ENCODE assay signal across 8 mouse cellular contexts in the genomic region with DNA sequence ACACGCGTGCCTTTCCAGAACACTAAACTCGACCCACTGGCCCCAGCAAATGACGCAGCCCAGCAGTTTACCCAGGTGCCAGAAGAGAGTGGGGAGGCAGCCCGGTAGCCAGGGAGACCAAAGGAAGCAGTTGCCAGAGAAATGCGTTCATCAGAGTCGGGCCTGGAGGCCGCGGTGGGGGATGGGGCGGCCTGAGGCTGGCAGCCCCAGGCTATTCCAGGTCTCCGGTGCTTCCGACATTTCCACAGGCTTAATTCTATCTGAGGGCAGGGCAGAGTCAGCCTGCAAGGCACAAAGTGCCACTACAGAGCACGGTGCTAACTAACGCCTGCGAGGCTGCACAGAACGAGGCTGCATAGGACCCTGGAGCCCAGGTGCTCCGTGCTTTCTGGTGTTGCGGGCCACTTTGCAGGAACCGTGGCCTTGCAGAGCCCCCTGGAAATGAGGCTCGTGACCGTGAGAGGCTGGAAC. TPM values are rescaled to one million over a fixed set of nuclear protein-coding genes. Genes with fewer than 3 reads are reported as not detected.
DNase-seq lines count a peak whose midpoint lies in the region; ATAC-seq lines count a peak whose summit lies in the region.

No protein-coding gene starts in this region.

- WGBS in forebrain, embryonic 13.5 days = 4% methylated on average over 21 of the region's 21 CpGs
- WGBS in hindbrain, embryonic 10.5 days = 3% methylated on average over 21 of the region's 21 CpGs
- WGBS in neural tube, embryonic 11.5 days = 5% methylated on average over 21 of the region's 21 CpGs

- no peak overlapping the region for H3K27ac ChIP-seq in forebrain, embryonic 13.5 days
- H3K27ac ChIP-seq in hindbrain, embryonic 10.5 days = peak overlapping the region; percentile 59; the same call in 1 of the 2 replicates
- no peak overlapping the region for H3K27ac ChIP-seq in neural tube, embryonic 11.5 days (ENCODE audit: low read depth, low read length)

- no peaks in the 10 kb centered on the region for H3K36me3 ChIP-seq in forebrain, embryonic 13.5 days (ENCODE audit: poor library complexity, severe bottlenecking)
- no peaks in the 10 kb centered on the region for H3K36me3 ChIP-seq in hindbrain, embryonic 10.5 days
- H3K36me3 ChIP-seq in neural tube, embryonic 11.5 days (ENCODE audit: control insufficient read depth, insufficient read depth, low read length) = no peaks in the 10 kb centered on the region

- peak overlapping the region; percentile 50 for H3K4me3 ChIP-seq in forebrain, embryonic 13.5 days
- peak overlapping the region; percentile 59 for H3K4me3 ChIP-seq in hindbrain, embryonic 10.5 days
- peak overlapping the region; percentile 44; the same call in 1 of the 2 replicates for H3K4me3 ChIP-seq in neural tube, embryonic 11.5 days (ENCODE audit: low read depth, low read length)

- peak overlapping the region; percentile 85 for H3K4me2 ChIP-seq in forebrain, embryonic 13.5 days
- peak overlapping the region; percentile 36 for H3K4me2 ChIP-seq in neural tube, embryonic 11.5 days (ENCODE audit: low read depth)

- H3K27me3 ChIP-seq in forebrain, embryonic 13.5 days = peaks cover 70% of the 10 kb centered on the region
- H3K27me3 ChIP-seq in hindbrain, embryonic 10.5 days (ENCODE audit: insufficient read depth, poor library complexity, severe bottlenecking) = peaks cover 82% of the 10 kb centered on the region
- peaks cover 52% of the 10 kb centered on the region for H3K27me3 ChIP-seq in neural tube, embryonic 11.5 days (ENCODE audit: control insufficient read depth, insufficient read depth, low read length)

- no peaks in the 10 kb centered on the region for H3K9me3 ChIP-seq in forebrain, embryonic 13.5 days (replicated peaks)
- no peaks in the 10 kb centered on the region for H3K9me3 ChIP-seq in hindbrain, embryonic 10.5 days
- no peaks in the 10 kb centered on the region for H3K9me3 ChIP-seq in neural tube, embryonic 11.5 days (ENCODE audit: control insufficient read depth, low read length)

- H3K9ac ChIP-seq in forebrain, embryonic 13.5 days = no peak overlapping the region
- no peak overlapping the region for H3K9ac ChIP-seq in neural tube, embryonic 11.5 days (ENCODE audit: low read length)

- peak; percentile 48 for ATAC-seq in forebrain, embryonic 13.5 days
- 0 out of 2 replicates have a peak, but pooled peaks have one; percentile 9 for ATAC-seq in neural tube, embryonic 11.5 days (ENCODE audit: insufficient read depth, low FRiP score, low TSS enrichment)
- ATAC-seq in erythroid progenitor cell, adult 5-6 weeks (replicated peaks; ENCODE audit: low FRiP score, poor library complexity, severe bottlenecking) = no peak

- DNase-seq in cerebellum, adult 8-10 months = peak; percentile 17
- no peak for DNase-seq in cerebellum, postnatal 4 days (ENCODE audit: low spot score in 2 of 2)
- DNase-seq in adrenal gland, adult 8-10 months = peak; percentile 77
- peak; percentile 48 for DNase-seq in hindbrain, embryonic 10.5 days (ENCODE audit: low spot score)
- peak; percentile 65 for DNase-seq in layer of hippocampus, adult 9-11 months
- peak; percentile 59 for DNase-seq in neural tube, embryonic 11.5 days (ENCODE audit: low spot score)

- H3K4me1 ChIP-seq in forebrain, embryonic 13.5 days = peaks cover 26% of the 10 kb centered on the region
- peaks cover 27% of the 10 kb centered on the region for H3K4me1 ChIP-seq in hindbrain, embryonic 10.5 days (replicated peaks)
- peaks cover 10% of the 10 kb centered on the region; the same call in 1 of the 2 replicates for H3K4me1 ChIP-seq in neural tube, embryonic 11.5 days (ENCODE audit: control insufficient read depth, insufficient read depth, low read length)

RNA-seq across cellular contexts. Expression of gene Cpeb1, which starts 2.3 kb away (rescaled TPM):
- total RNA-seq in adrenal gland, adult 8-10 months (2022) = 10 to 100 TPM; 49.1 to 90.6 (median 69.3) TPM
- polyA plus RNA-seq in forebrain, embryonic 13.5 days (2015; fragmentation: Nextera tagmentation; extraction: Ambion mirVana) = 0.87 and 1.0 TPM in 2 replicates
- 1.3 and 1.9 TPM in 2 replicates for polyA plus RNA-seq in hindbrain, embryonic 10.5 days (2016; fragmentation: Nextera tagmentation; extraction: Ambion mirVana)
- 1.5 and 1.9 TPM in 2 replicates for polyA plus RNA-seq in neural tube, embryonic 11.5 days (2014; fragmentation: Nextera tagmentation; extraction: Ambion mirVana)
- total RNA-seq in erythroid progenitor cell, adult 5-6 weeks (2015; ENCODE audit: low replicate concordance) = 1.4 TPM in 1 of 2 replicates, not detected in the other
- not detected in 2 replicates for total RNA-seq in erythroid progenitor cell, adult 5-6 weeks (2017; ENCODE audit: low replicate concordance)

RNA-seq across cellular contexts. Expression of gene Ap3b2, which starts 40.7 kb away (rescaled TPM):
- 10 to 100 TPM; 11.2 to 18.5 (median 14.5) TPM for total RNA-seq in adrenal gland, adult 8-10 months (2022)
- 71.6 and 80.6 TPM in 2 replicates for polyA plus RNA-seq in forebrain, embryonic 13.5 days (2015; fragmentation: Nextera tagmentation; extraction: Ambion mirVana)
- 20.6 and 44.7 TPM in 2 replicates for polyA plus RNA-seq in hindbrain, embryonic 10.5 days (2016; fragmentation: Nextera tagmentation; extraction: Ambion mirVana)
- polyA plus RNA-seq in neural tube, embryonic 11.5 days (2014; fragmentation: Nextera tagmentation; extraction: Ambion mirVana) = 47.6 and 53.0 TPM in 2 replicates
- not detected in 2 replicates for total RNA-seq in erythroid progenitor cell, adult 5-6 weeks (2015; ENCODE audit: low replicate concordance)
- not detected in 2 replicates for total RNA-seq in erythroid progenitor cell, adult 5-6 weeks (2017; ENCODE audit: low replicate concordance)

RNA-seq across cellular contexts. Expression of gene BC048679, which starts 45.1 kb away (rescaled TPM):
- total RNA-seq in adrenal gland, adult 8-10 months (2022) = not detected
- not detected in 2 replicates for polyA plus RNA-seq in forebrain, embryonic 13.5 days (2015; fragmentation: Nextera tagmentation; extraction: Ambion mirVana)
- 0.39 and 0.73 TPM in 2 replicates for polyA plus RNA-seq in hindbrain, embryonic 10.5 days (2016; fragmentation: Nextera tagmentation; extraction: Ambion mirVana)
- not detected in 2 replicates for polyA plus RNA-seq in neural tube, embryonic 11.5 days (2014; fragmentation: Nextera tagmentation; extraction: Ambion mirVana)
- total RNA-seq in erythroid progenitor cell, adult 5-6 weeks (2015; ENCODE audit: low replicate concordance) = not detected in 2 replicates
- total RNA-seq in erythroid progenitor cell, adult 5-6 weeks (2017; ENCODE audit: low replicate concordance) = not detected in 2 replicates

Comparison
In these comparisons a context has a peak if more than half of its experiments do, and no peak if none do; other contexts are left out.
1. DNase-seq: peak in cerebellum, adult 8-10 months (single experiment), adrenal gland, adult 8-10 months (single experiment), hindbrain, embryonic 10.5 days (single experiment), layer of hippocampus, adult 9-11 months (single experiment) and neural tube, embryonic 11.5 days (single experiment); none in cerebellum, postnatal 4 days (0 of 2).
2. Peak in every context shown above with its lines, with median percentiles within 50 percentile points of each other: H3K4me3 ChIP-seq.